Mouse (Mus musculus) layer of hippocampus, postnatal 14 days (tissue): ENCODE data around the gene Ercc8. TPM values are rescaled to one million over a fixed set of nuclear protein-coding genes. Genes with fewer than 3 reads are reported as not detected.

Experiments used
- DNase-seq, 2 experiments: peaks; one replicate each; pipeline ENCODE4 v3.0.0; 2021 to 2022; ENCODE audit warnings: low spot score in 2 of 2, mixed read lengths in 1 of 2
- total RNA-seq, 2 experiments: library from RNA; stranded (reverse); gene quantifications; 2 replicates each; pipeline ENCODE4 v1.2.3; 2021

Ercc8 gene
- total RNA-seq, 2 experiments from 2014 or later, result 20.0 to 25.3 TPM

- DNase-seq, result peak in 1 of 2 experiments; percentile 68
Measured at GRCm38 (mm10) chr13:108152650-108153372, 5.7 kb upstream of the Ercc8 start.

DNA sequence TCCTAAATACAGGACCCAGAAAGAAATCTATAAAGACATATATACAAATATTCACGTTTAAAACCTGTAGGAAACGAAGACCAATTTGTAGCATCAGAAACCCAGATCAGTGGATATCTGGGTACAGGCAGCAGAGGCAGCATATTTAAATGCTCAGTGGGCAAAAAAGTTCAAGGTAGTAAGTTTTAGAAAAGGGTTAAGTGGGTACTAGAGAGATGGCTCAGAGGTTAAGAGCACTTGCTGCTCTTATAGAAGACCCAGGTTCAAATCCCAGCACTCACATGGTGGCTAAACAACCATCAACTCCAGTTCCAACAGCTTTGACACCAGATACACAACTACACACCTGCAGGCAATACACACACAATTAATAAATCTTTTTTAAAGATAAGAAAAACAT is 1.4 kb upstream of the Ercc8 start:
- no peak for DNase-seq

DNA sequence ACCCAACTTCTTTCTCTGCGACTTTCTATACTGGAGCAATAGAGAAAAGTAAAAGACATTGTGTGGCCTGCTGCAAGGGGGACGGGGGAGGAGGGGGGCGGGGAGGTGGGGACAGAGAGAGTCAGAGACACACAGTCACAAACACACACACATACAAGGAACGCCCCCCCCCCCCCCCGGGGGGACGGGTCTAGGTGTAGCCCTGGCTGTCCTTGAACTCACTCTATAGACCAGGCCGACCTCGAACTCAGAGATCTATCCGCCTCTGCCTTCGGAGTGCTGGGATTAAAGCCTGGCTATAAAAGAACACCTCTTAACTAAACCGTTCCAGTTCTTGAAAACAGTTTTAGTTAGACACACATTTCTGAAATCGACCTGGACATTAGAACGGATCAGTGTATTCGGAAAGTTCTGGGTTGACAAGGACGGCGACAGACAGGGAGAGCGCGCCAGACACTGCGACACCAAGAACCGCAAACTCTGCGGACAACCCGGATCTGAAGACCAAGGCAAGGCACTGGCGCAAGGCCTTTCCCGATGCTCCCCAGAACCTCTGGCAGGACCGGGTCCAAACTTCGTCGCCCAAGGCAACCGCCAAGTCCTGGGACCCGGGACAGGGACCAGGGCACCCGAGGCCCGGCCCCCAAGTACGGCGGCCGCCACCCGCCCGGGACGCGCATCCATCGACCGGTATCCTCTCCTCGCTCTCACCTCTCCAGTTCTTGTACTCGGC is 633 bp upstream of the Ercc8 start:
- DNase-seq, result no peak

GRCm38 (mm10) chr13:108159241-108159575 is 677 bp downstream of the Ercc8 start:
- no peak for DNase-seq

DNA sequence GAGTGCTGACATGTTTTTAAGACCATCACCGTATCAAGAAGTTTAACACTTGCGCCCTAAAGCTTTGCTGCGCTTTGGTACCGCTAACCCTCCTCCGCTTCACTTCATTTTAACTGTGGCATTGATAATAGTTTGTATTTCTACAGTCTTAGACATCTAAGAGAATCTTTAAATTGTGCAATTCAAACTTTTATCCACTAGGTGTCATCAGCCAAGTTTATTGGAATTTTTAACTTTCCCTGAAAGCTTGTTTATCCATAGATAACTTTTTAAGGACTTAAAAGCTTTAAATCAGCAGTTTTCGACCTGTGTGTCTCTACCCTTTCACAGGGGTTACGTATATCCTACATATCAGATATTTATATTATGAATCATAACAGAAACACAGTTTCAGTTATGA is 1.4 kb downstream of the Ercc8 start:
- peak in 1 of 2 experiments; percentile 46 for DNase-seq

DNA sequence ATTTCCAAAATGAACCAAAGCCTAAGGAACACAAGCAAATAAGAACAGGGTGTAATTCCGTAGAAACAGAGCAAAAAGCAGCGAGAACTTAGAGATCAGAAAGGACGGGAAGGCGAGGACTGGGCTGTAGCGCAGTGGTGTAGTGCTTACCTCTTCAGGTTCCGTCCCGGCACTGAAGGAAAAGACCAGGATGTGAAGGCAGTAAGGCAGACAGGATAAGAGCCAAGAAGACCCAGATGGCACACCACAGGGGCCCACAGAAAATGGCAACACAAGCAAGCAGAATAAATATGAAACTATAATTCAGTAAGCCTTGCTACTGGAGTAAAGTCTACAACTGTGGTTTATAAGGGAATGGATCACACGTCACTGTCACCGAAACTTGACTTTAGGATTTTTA is 5.4 kb downstream of the Ercc8 start:
- no peak for DNase-seq

- no peak for DNase-seq
Measured at GRCm38 (mm10) chr13:108164621-108165020, 6.1 kb downstream of the Ercc8 start.

GRCm38 (mm10) chr13:108170002-108170401 is 11.5 kb downstream of the Ercc8 start:
- DNase-seq, result no peak

GRCm38 (mm10) chr13:108170511-108170910 is 12.0 kb downstream of the Ercc8 start:
- DNase-seq, result no peak

DNA sequence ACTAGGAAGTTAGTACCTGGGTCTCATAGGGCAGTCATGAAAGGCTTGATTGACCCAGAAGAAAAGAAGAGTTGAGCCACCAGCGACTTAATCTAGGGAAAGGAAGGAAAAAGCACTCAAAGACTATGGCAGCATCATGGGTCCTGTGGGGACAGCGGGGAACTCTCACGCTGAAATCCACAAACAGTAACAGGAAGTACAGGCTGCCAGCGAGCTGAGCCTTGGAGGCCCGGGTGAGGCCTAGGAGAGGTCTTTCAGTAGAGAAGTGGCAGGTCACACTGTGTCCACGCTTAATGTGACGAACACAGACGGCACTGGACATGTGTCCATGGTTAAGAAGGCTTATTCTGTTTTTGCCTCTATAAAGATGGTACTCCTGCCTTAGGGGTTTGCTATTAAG is 21.1 kb downstream of the Ercc8 start:
- DNase-seq, result no peak

DNA sequence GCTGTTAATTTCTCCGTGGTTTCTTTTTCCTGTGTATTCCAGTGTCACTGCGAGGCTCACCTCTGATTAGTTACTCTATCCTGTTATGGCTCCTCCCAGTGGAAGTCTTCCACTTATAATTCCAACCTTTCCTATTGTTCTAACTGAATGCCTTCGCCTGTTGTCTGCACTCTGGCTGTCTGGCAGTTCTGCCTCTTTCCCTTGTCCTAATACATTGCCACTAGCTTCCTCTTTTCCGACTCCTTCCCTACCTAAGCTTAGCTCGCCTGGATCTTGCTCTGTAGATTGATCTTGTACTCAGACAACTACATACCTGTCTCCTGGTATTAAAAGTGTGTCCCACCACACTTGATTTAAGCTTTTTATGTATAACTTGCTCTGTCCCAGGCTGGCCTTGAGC is 22.3 kb downstream of the Ercc8 start:
- DNase-seq, result no peak

DNA sequence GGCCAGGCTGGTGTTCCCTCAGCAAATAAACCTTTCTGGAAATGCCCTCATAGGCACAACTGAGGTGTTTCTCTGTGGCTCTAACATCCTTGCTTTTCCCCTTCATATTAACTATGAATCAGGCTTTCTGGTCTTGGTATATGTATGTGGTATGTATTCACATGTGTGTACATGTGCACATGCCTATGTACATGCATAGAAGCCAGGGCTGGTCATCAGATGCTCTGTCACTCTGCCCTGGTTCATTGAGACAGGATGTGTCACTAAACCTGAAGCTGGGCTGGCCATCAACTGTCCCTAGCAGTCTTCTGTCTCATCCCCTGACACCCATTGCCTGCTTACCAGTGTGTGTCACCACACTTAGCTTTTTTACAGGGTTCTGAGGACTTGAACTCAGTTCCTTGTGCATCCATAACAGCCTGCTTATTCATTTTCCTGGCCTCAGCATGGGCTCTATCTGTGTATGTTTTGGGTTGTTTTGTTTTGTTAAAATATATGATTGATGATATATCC is 26.3 kb downstream of the Ercc8 start:
- no peak for DNase-seq

DNA sequence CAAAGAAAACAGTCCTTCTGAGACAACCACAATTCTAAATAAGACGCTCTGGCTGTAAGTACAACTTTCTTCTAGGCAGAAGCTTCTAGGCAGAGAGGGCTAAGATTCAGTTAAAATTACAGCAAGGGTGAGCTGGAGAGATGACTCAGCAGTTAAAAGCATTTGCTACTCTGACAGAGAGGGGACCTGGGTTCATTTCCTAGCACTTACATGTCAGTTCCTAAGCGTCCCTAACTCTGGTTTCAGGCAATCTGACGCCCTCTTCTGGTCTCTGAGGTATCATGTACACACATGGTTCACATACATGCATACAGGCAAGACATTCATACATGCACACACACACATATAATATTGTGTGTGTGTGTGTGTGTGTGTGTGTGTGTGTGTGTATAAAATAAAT is 27.0 kb downstream of the Ercc8 start:
- no peak for DNase-seq

- DNase-seq, result no peak
Measured at GRCm38 (mm10) chr13:108187994-108188393, 29.5 kb downstream of the Ercc8 start.

DNA sequence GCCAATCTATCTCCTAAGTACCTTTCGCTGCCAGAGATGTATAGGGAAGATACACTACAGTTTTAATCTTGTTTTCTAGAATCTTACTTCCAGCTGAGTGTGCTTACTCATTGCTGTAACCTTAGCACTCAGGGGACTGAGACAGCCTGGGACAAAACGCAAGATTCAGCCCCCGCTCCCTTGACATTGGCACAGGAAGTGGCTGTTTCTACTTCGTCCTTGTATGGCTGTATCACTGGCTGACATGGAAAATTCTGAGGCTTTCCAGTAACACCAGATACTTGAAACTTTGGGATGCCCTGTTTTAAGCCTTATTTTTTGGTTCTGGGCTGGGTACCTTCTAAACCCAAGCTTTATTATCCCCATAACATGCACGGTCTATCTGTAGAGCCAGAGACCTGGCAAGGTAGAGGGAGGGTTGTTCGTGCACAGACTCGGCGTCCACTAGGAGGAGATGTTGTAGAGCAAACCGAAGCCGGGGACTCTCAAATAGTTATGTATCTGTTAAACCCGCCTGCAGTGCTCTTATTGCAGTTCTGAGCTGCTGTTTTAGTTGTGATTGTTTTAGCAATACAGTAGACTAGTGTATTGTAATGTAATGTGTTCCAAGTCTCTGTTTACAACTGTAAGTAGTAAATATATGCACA is 32.7 kb downstream of the Ercc8 start:
- peak; percentile 41 to 68 for DNase-seq

GRCm38 (mm10) chr13:108195474-108195873 is 36.9 kb downstream of the Ercc8 start:
- DNase-seq, result no peak

DNA sequence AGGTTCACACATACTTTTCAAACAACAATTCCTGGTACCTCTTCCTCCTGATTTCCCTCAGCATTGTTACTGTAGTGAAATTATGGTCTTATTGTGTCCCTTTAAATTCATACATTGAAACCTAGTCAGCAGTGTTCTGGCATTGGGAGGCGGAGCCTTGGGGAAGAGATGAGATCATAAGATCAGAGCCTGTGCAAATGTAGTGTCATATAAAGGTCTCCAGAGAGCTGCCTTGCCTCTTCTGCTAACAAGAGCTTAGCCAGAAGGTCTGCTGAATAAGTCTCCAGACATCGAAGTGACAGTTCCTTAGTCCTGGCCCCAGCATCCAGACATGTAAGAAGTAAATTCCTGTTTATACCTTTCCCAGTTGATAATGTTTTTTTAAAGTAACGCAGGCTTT is 46.3 kb downstream of the Ercc8 start:
- no peak for DNase-seq

DNA sequence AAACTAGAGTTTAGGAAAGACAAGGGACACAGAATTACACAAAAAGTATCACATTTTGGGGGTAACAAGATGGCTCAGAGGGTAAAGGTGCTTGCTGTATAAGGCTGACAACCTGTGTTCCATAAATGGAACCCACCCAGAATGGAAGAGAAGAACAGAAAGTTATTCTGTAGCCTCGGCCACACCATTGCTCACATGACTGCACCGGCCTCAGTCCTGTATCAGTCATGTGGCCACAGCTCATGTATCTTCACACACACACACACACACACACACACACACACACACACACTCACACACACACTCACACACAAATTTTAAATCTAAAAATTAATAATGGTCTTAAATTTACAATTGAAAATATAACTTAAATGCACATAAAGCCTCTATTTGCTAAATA is 48.9 kb downstream of the Ercc8 start:
- DNase-seq, result no peak

GRCm38 (mm10) chr13:108208090-108208489 is 49.6 kb downstream of the Ercc8 start:
- DNase-seq, result no peak

DNA sequence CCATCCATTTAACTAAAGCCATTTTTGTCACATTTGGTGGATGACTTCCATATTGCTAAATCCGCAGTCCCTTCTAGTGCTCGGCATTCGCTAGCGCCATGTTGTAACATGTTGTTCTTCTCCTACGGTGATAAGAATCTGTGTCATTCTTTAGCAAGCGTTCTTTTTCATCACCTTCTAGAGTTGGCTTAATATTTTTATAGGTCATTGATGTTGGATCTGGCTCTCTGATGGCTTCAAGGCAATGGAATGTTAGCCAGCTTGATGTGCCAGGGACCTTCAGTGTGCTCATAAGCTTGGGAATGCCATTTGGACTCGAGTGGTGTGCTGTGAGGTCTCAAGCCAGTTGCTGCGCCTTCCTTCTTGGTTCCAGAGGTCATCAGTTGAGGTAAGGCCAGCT is 52.4 kb downstream of the Ercc8 start:
- DNase-seq, result no peak

DNA sequence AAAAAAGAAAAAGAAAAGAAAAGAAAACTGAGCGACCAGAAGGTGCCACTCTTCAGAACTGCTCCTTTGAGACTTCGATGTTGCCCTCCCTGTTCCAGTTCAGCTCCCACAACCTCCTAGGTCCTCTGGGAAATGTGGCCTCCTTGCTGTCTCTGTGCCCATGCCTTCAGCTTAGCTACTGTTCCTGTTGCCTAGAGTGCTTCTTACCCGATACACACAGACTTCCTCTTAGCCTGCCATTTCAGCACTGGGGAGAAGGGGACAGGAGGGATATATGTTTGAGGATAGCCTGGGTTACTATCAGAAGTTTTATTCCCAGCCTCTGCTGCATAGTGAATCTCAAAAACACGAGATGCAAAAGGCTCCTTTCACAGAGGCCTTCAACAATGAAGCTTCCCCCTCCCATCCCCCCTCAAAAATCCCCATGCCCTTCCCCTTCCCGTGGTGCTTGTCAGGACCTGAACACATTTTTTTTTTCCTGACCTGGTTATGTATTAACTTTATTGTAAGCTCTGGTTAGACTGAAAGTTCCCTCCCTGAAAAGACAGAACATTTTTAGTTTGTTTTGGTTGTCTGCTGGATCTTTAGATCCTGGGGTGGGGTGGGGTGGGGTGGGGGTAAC is 54.0 kb downstream of the Ercc8 start:
- DNase-seq, result no peak

GRCm38 (mm10) chr13:108214081-108214484 is 55.6 kb downstream of the Ercc8 start, which contains the start of gene Elovl7:
TSS of gene Elovl7 (plus strand) at chr13:108214404.
- peak; percentile 56 to 68 for DNase-seq
